Mouse (Mus musculus): ENCODE measurements around the gene Uncx.

Uncx gene

GRCm38 (mm10) chr5:139543650-139544270 is 466 bp downstream of the Uncx start:
- peak; percentile 71 to 78 for DNase-seq

GRCm38 (mm10) chr5:139544271-139545135 is 1.2 kb downstream of the Uncx start:
- DNase-seq: peak; percentile 44 to 55

- no peak for DNase-seq
Observed at GRCm38 (mm10) chr5:139545221-139545620, 1.9 kb downstream of the Uncx start.

GRCm38 (mm10) chr5:139545673-139546335 is 2.5 kb downstream of the Uncx start:
- no peak for DNase-seq

GRCm38 (mm10) chr5:139546336-139546770 is 3.1 kb downstream of the Uncx start:
- peak; percentile 30 to 54 for DNase-seq

GRCm38 (mm10) chr5:139546771-139547420 is 3.6 kb downstream of the Uncx start:
- peak; percentile 52 to 66 for DNase-seq

- DNase-seq: peak; percentile 47 to 64
Observed at GRCm38 (mm10) chr5:139547421-139547931, 4.2 kb downstream of the Uncx start.

GRCm38 (mm10) chr5:139553446-139554273 is 10.4 kb downstream of the Uncx start:
- no peak for DNase-seq

- peak; percentile 37 to 59 for DNase-seq
Observed at GRCm38 (mm10) chr5:139554478-139555335, 11.4 kb downstream of the Uncx start.

GRCm38 (mm10) chr5:139555476-139556115 is 12.3 kb downstream of the Uncx start:
- no peak for DNase-seq

- DNase-seq: no peak
Observed at GRCm38 (mm10) chr5:139556116-139556678, 12.9 kb downstream of the Uncx start.

- no peak for DNase-seq
Observed at GRCm38 (mm10) chr5:139557079-139557478, 13.8 kb downstream of the Uncx start.

- peak in 1 of 2 experiments; percentile 63 for DNase-seq
Observed at GRCm38 (mm10) chr5:139557531-139558467, 14.5 kb downstream of the Uncx start.

GRCm38 (mm10) chr5:139558468-139558804 is 15.1 kb downstream of the Uncx start:
- peak; percentile 79 to 86 for DNase-seq

GRCm38 (mm10) chr5:139558917-139559660 is 15.8 kb downstream of the Uncx start:
- DNase-seq: peak in 1 of 2 experiments; percentile 68

GRCm38 (mm10) chr5:139559782-139560181 is 16.5 kb downstream of the Uncx start:
- DNase-seq: no peak

- DNase-seq: no peak
Observed at GRCm38 (mm10) chr5:139561363-139562001, 18.2 kb downstream of the Uncx start.

Data from kidney, postnatal 4 days (tissue).